In genomic region chr5:142406937-142407336, GRCm38 (mm10) we compare ENCODE assay signal across 20 mouse cellular contexts. TPM values are rescaled to one million over a fixed set of nuclear protein-coding genes. Genes with fewer than 3 reads are reported as not detected.
A peak's percentile ranks its signal among the peaks of the same experiment; 100 is the strongest.
DNase-seq lines count a peak whose midpoint lies in the region; ATAC-seq and TF ChIP-seq lines count a peak whose summit lies in the region.
"Had no signal": no experiment of that assay in that cellular context is flagged by ENCODE, and none has a peak within 500 bp of the region (broad histone marks: within the 10 kb centered on the region; RNA-seq: fewer than 3 reads in every experiment).

No protein-coding gene starts in this region.

- no peak for TF ChIP-seq CTCF in kidney, adult 2 months (conservative IDR thresholded peaks at IDR 0.05; ENCODE audit: insufficient read depth, insufficient read length, low read depth, low read length)
- TF ChIP-seq CTCF in lung, postnatal 0 days (IDR thresholded peaks at IDR 0.05) = no peak

- TF ChIP-seq EP300 in lung, postnatal 0 days (IDR thresholded peaks at IDR 0.05) = no peak

- no peak overlapping the region for H3K4me3 ChIP-seq in kidney, adult 2 months (ENCODE audit: insufficient read depth, low read depth, low read length)
- H3K4me3 ChIP-seq in kidney, embryonic 15.5 days (replicated peaks) = no peak overlapping the region
- H3K4me3 ChIP-seq in lung, postnatal 0 days (ENCODE audit: low read depth, low read length) = no peak overlapping the region
- H3K4me3 ChIP-seq: embryonic facial prominence, embryonic 15.5 days; gastrocnemius, adult 2 months; hindbrain, embryonic 12.5 days; hindbrain, embryonic 15.5 days had no signal

- no peak overlapping the region for H3K27ac ChIP-seq in kidney, adult 2 months (ENCODE audit: insufficient read depth, low read depth, low read length)
- no peak overlapping the region for H3K27ac ChIP-seq in kidney, embryonic 15.5 days
- H3K27ac ChIP-seq in lung, postnatal 0 days (ENCODE audit: low read length) = no peak overlapping the region
- H3K27ac ChIP-seq: embryonic facial prominence, embryonic 15.5 days; gastrocnemius, adult 2 months; hindbrain, embryonic 12.5 days; hindbrain, embryonic 15.5 days had no signal

- peaks cover 21% of the 10 kb centered on the region for H3K4me1 ChIP-seq in kidney, adult 2 months (ENCODE audit: control insufficient read depth, insufficient read depth, low read length)
- H3K4me1 ChIP-seq in kidney, embryonic 15.5 days = peaks cover 77% of the 10 kb centered on the region
- peaks cover 12% of the 10 kb centered on the region; the same call in 1 of the 2 replicates for H3K4me1 ChIP-seq in lung, postnatal 0 days (ENCODE audit: insufficient read depth, low read depth, low read length)

- peak; percentile 40 for DNase-seq in kidney, adult 2 months
- DNase-seq in kidney, adult 8-10 months = no peak
- peak; percentile 35 for DNase-seq in kidney, postnatal 10 days
- DNase-seq in lung, postnatal 0 days (ENCODE audit: low spot score) = peak; percentile 31
- DNase-seq in lung, postnatal 4 days = no peak
- DNase-seq in induced T-regulatory cell, adult 2 months (ENCODE audit: low read depth) = peak; percentile 42
- DNase-seq in cerebellum, adult 9-11 months = no peak
- DNase-seq: adrenal gland, adult 8-10 months; cerebellum, adult 11 months; cerebellum, adult 2 months; cerebellum, postnatal 36 days; embryo, embryonic 11 days; forebrain, postnatal 0 days; gastrocnemius, adult 2 months; gastrocnemius, postnatal 14 days had no signal

- no peaks in the 10 kb centered on the region for H3K9me3 ChIP-seq in kidney, embryonic 15.5 days (replicated peaks)
- no peaks in the 10 kb centered on the region for H3K9me3 ChIP-seq in lung, postnatal 0 days (ENCODE audit: low read length)
- H3K9me3 ChIP-seq: embryonic facial prominence, embryonic 15.5 days; hindbrain, embryonic 12.5 days; hindbrain, embryonic 15.5 days had no signal

- H3K4me2 ChIP-seq in kidney, embryonic 15.5 days = no peak overlapping the region
- no peak overlapping the region for H3K4me2 ChIP-seq in lung, postnatal 0 days (replicated peaks; ENCODE audit: low read depth, low read length)
- H3K4me2 ChIP-seq: embryonic facial prominence, embryonic 15.5 days; heart, embryonic 11.5 days; hindbrain, embryonic 12.5 days; hindbrain, embryonic 15.5 days had no signal

- H3K27me3 ChIP-seq in kidney, adult 2 months (replicated peaks; ENCODE audit: control insufficient read depth, insufficient read depth, low read length) = no peaks in the 10 kb centered on the region
- no peaks in the 10 kb centered on the region for H3K27me3 ChIP-seq in kidney, embryonic 15.5 days
- H3K27me3 ChIP-seq in lung, postnatal 0 days (replicated peaks; ENCODE audit: insufficient read depth, low read length) = no peaks in the 10 kb centered on the region
- H3K27me3 ChIP-seq: embryonic facial prominence, embryonic 15.5 days; hindbrain, embryonic 12.5 days; hindbrain, embryonic 15.5 days had no signal

- no peak for ATAC-seq in kidney, embryonic 15.5 days (replicated peaks; ENCODE audit: low FRiP score)
- ATAC-seq in lung, postnatal 0 days = no peak

- no peak overlapping the region for H3K9ac ChIP-seq in kidney, embryonic 15.5 days
- no peak overlapping the region for H3K9ac ChIP-seq in lung, postnatal 0 days (replicated peaks; ENCODE audit: low read depth)
- H3K9ac ChIP-seq: embryonic facial prominence, embryonic 15.5 days; forebrain, postnatal 0 days; hindbrain, embryonic 12.5 days; hindbrain, embryonic 15.5 days had no signal

- TF ChIP-seq POLR2A in kidney, adult 2 months (IDR thresholded peaks at IDR 0.05; ENCODE audit: low read depth, low read length) = no peak

- H3K36me3 ChIP-seq in kidney, adult 2 months (ENCODE audit: control insufficient read depth, insufficient read depth, low read length) = no peaks in the 10 kb centered on the region
- H3K36me3 ChIP-seq in kidney, embryonic 15.5 days = no peaks in the 10 kb centered on the region
- 0 out of 2 replicates have a peak, but pooled peaks cover 4% of the 10 kb centered on the region for H3K36me3 ChIP-seq in lung, postnatal 0 days (ENCODE audit: insufficient read depth, low read length)
- H3K36me3 ChIP-seq: hindbrain, embryonic 15.5 days had no signal

- WGBS in kidney, adult 2 months = 58% methylated on average over 11 of the region's 11 CpGs
- WGBS in kidney, embryonic 15.5 days = 58% methylated on average over 11 of the region's 11 CpGs
- 33% methylated on average over 11 of the region's 11 CpGs for WGBS in lung, postnatal 0 days

RNA-seq across cellular contexts. Expression of gene Foxk1, which starts 5.6 kb away (rescaled TPM):
- polyA plus RNA-seq in kidney, adult 2 months (2012; rRNA removed) = 11.6 and 12.4 TPM in 2 replicates
- polyA plus RNA-seq in kidney, embryonic 15.5 days (2015; fragmentation: Nextera tagmentation; extraction: Ambion mirVana) = 6.4 and 7.7 TPM in 2 replicates
- polyA plus RNA-seq in lung, postnatal 0 days (2015; fragmentation: Nextera tagmentation; extraction: Ambion mirVana) = 4.3 and 5.1 TPM in 2 replicates

RNA-seq across cellular contexts. Expression of gene Ap5z1, which starts 56.8 kb away (rescaled TPM):
- 37.4 and 45.6 TPM in 2 replicates for polyA plus RNA-seq in kidney, adult 2 months (2012; rRNA removed)
- 10.2 and 12.9 TPM in 2 replicates for polyA plus RNA-seq in kidney, embryonic 15.5 days (2015; fragmentation: Nextera tagmentation; extraction: Ambion mirVana)
- polyA plus RNA-seq in lung, postnatal 0 days (2015; fragmentation: Nextera tagmentation; extraction: Ambion mirVana) = 6.2 and 7.2 TPM in 2 replicates

Comparison
In these comparisons a context has a peak if more than half of its experiments do, and no peak if none do; other contexts are left out.
1. DNase-seq: peak in kidney, adult 2 months (single experiment), kidney, postnatal 10 days (single experiment), lung, postnatal 0 days (single experiment) and induced T-regulatory cell, adult 2 months (single experiment); none in kidney, adult 8-10 months (0 of 2), lung, postnatal 4 days (0 of 2) and cerebellum, adult 9-11 months (single experiment).